Mouse (Mus musculus) ES-Bruce4 (cell line): ENCODE measurements at regions not wholly inside any gene's neighbourhood (a gene's known extent, or its start where the extent isn't known, plus 50 kb on each side); places are given as distances from the start of the nearest gene placed in this dataset.

ENCODE experiments used
- CTCF ChIP-seq: IDR thresholded peaks from one replicate; pipeline ENCODE4 v1.8.1; 2011; ENCODE audit warnings: low read depth, low read length
- EP300 ChIP-seq: IDR thresholded peaks from 2 replicates; pipeline ENCODE4 v1.6.1; 2011; ENCODE audit warnings: low read depth, low read length; ENCODE audit not compliant: insufficient read depth
- POLR2A ChIP-seq: IDR thresholded peaks from one replicate; pipeline ENCODE4 v1.8.1; 2011; ENCODE audit warnings: low read length; ENCODE audit not compliant: insufficient read depth

- TF ChIP-seq EP300 (no peak), CTCF (no peak), POLR2A (no peak)
Observed at GRCm38 (mm10) chr16:50516579-50516978, 74.4 kb downstream of the Ccdc54 start.
